8 mouse cellular contexts compared by ENCODE assay signal in the genomic region with DNA sequence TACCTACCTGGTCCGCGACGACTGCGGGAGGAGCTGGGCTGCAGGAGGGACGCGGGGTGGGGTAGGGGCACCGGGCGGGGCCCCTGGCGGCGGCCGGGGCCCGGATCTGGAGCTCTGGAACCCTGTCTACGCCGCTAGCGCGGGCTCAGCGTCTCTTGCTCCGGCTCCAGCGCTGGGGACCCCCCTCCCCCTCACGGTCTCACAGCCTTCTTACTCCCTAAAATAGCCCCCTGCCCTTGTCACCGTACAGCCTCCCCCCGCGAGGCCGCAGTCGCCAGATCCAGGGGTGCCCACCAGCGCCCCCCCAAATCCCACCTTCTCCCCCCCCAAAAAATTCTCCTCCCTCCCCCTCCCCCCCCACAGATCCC. TPM values are rescaled to one million over a fixed set of nuclear protein-coding genes. Genes with fewer than 3 reads are reported as not detected.
A peak's percentile ranks its signal among the peaks of the same experiment; 100 is the strongest.
DNase-seq lines count a peak whose midpoint lies in the region; ATAC-seq and TF ChIP-seq lines count a peak whose summit lies in the region.

A gene (minus strand): TSS at position 368 of the 368 bp plus-strand sequence.

- H3K27me3 ChIP-seq in embryonic facial prominence, embryonic 11.5 days (ENCODE audit: control insufficient read depth, insufficient read depth, low read length) = peaks cover 38% of the 10 kb centered on the region
- peaks cover 55% of the 10 kb centered on the region for H3K27me3 ChIP-seq in intestine, embryonic 14.5 days (replicated peaks; ENCODE audit: control insufficient read depth, insufficient read depth, low read length)
- H3K27me3 ChIP-seq in midbrain, embryonic 10.5 days (ENCODE audit: low read depth, poor library complexity, severe bottlenecking) = peaks cover 77% of the 10 kb centered on the region

- no peaks in the 10 kb centered on the region for H3K36me3 ChIP-seq in embryonic facial prominence, embryonic 11.5 days (replicated peaks; ENCODE audit: control insufficient read depth, insufficient read depth, low read depth, low read length)
- no peaks in the 10 kb centered on the region for H3K36me3 ChIP-seq in intestine, embryonic 14.5 days (ENCODE audit: control insufficient read depth, insufficient read depth, low read length)
- H3K36me3 ChIP-seq in midbrain, embryonic 10.5 days = peaks cover 5% of the 10 kb centered on the region; the same call in 1 of the 2 replicates

- peak within 1 kb of the TSS; percentile 88 for H3K4me3 ChIP-seq in layer of hippocampus, adult 2 months
- H3K4me3 ChIP-seq in embryonic facial prominence, embryonic 11.5 days (ENCODE audit: low read depth, low read length) = peak within 1 kb of the TSS; percentile 73
- peak within 1 kb of the TSS; percentile 52 for H3K4me3 ChIP-seq in intestine, embryonic 14.5 days (ENCODE audit: low read depth, low read length)
- H3K4me3 ChIP-seq in midbrain, embryonic 10.5 days = peak within 1 kb of the TSS; percentile 88

- peak within 1 kb of the TSS; percentile 95 for H3K4me2 ChIP-seq in embryonic facial prominence, embryonic 11.5 days (ENCODE audit: low read depth, low read length)
- peak within 1 kb of the TSS; percentile 99 for H3K4me2 ChIP-seq in intestine, embryonic 14.5 days (ENCODE audit: low read length)

- 1% methylated on average over 19 of the region's 26 CpGs for WGBS in embryonic facial prominence, embryonic 11.5 days
- 0% methylated on average over 18 of the region's 26 CpGs for WGBS in intestine, embryonic 14.5 days
- under 1% methylated on average over 26 of the region's 26 CpGs for WGBS in midbrain, embryonic 10.5 days

- DNase-seq in layer of hippocampus, adult 2 months (ENCODE audit: low spot score in 2 of 2) = no peak
- no peak for DNase-seq in layer of hippocampus, adult 9-11 months
- peak; percentile 58 for DNase-seq in embryonic facial prominence, embryonic 11.5 days (ENCODE audit: low spot score)
- peak; percentile 78 for DNase-seq in intestine, embryonic 14.5 days (ENCODE audit: low spot score)
- no peak for DNase-seq in midbrain, embryonic 10.5 days (ENCODE audit: low spot score)
- DNase-seq in cerebellum, adult 11-12 months = no peak
- DNase-seq in embryo, embryonic 10.5 days (ENCODE audit: low spot score) = no peak
- DNase-seq in cerebellum, adult 18-20 months = no peak

- H3K4me1 ChIP-seq in embryonic facial prominence, embryonic 11.5 days (ENCODE audit: control insufficient read depth, insufficient read depth, low read length) = peaks cover 12% of the 10 kb centered on the region; the same call in 1 of the 2 replicates
- H3K4me1 ChIP-seq in intestine, embryonic 14.5 days (replicated peaks; ENCODE audit: control insufficient read depth, insufficient read depth, low read length) = peaks cover 24% of the 10 kb centered on the region
- peaks cover 68% of the 10 kb centered on the region for H3K4me1 ChIP-seq in midbrain, embryonic 10.5 days

- peak; percentile 15; the same call in 1 of the 2 replicates for ATAC-seq in embryonic facial prominence, embryonic 11.5 days (replicated peaks; ENCODE audit: insufficient number of reproducible peaks, low FRiP score, low TSS enrichment, low read depth)
- ATAC-seq in intestine, embryonic 14.5 days (replicated peaks; ENCODE audit: low FRiP score, low TSS enrichment, low read depth) = peak; percentile 17

- no peaks in the 10 kb centered on the region for H3K9me3 ChIP-seq in embryonic facial prominence, embryonic 11.5 days (replicated peaks; ENCODE audit: control insufficient read depth, low read length)
- no peaks in the 10 kb centered on the region for H3K9me3 ChIP-seq in intestine, embryonic 14.5 days (ENCODE audit: control insufficient read depth, low read length)
- H3K9me3 ChIP-seq in midbrain, embryonic 10.5 days (replicated peaks) = no peaks in the 10 kb centered on the region

- H3K9ac ChIP-seq in embryonic facial prominence, embryonic 11.5 days (replicated peaks; ENCODE audit: low read length) = peak within 1 kb of the TSS; percentile 72
- peak within 1 kb of the TSS; percentile 56 for H3K9ac ChIP-seq in intestine, embryonic 14.5 days (ENCODE audit: low read length)

- peak within 1 kb of the TSS; percentile 96 for H3K27ac ChIP-seq in layer of hippocampus, adult 2 months
- H3K27ac ChIP-seq in embryonic facial prominence, embryonic 11.5 days (replicated peaks; ENCODE audit: low read depth, low read length) = no peak within 1 kb of the TSS
- H3K27ac ChIP-seq in intestine, embryonic 14.5 days (ENCODE audit: low read depth) = peak within 1 kb of the TSS; percentile 47; the same call in 1 of the 2 replicates
- peak within 1 kb of the TSS; percentile 89 for H3K27ac ChIP-seq in midbrain, embryonic 10.5 days (replicated peaks)

- TF ChIP-seq CTCF in layer of hippocampus, adult 2 months (conservative IDR thresholded peaks at IDR 0.05) = no peak

RNA-seq across cellular contexts. Expression of the gene that starts here (rescaled TPM):
- total RNA-seq in layer of hippocampus, adult 2 months (2021) = 100 to 1,000 TPM; 133 to 138 TPM
- 7.4 TPM in 2 replicates for polyA plus RNA-seq in embryonic facial prominence, embryonic 11.5 days (2014; fragmentation: Nextera tagmentation; extraction: Ambion mirVana)
- 5.5 and 5.8 TPM in 2 replicates for polyA plus RNA-seq in intestine, embryonic 14.5 days (2014; fragmentation: Nextera tagmentation; extraction: Ambion mirVana)
- 6.4 and 7.4 TPM in 2 replicates for polyA plus RNA-seq in midbrain, embryonic 10.5 days (2016; fragmentation: Nextera tagmentation; extraction: Ambion mirVana)

Comparison
In these comparisons a context has a peak if more than half of its experiments do, and no peak if none do; other contexts are left out.
1. DNase-seq: peak in embryonic facial prominence, embryonic 11.5 days (single experiment) and intestine, embryonic 14.5 days (single experiment); none in layer of hippocampus, adult 2 months (0 of 2), layer of hippocampus, adult 9-11 months (single experiment), midbrain, embryonic 10.5 days (single experiment), cerebellum, adult 11-12 months (single experiment), embryo, embryonic 10.5 days (single experiment) and cerebellum, adult 18-20 months (0 of 2).
2. Peak in every context shown above with its lines, with median percentiles within 50 percentile points of each other: H3K4me3 ChIP-seq.